Mouse (Mus musculus) CD4-positive helper T cell, adult 2 months (primary cell): ENCODE measurements around the gene Cd6.

ENCODE experiments used
- DNase-seq: peaks from one replicate; pipeline ENCODE4 v3.0.0-alpha.2; 2012; ENCODE audit warnings: low read depth, missing footprints, low spot score

Cd6 gene

GRCm38 (mm10) chr19:10829436-10830175 lies at the start of gene Cd6:
Gene Cd6, minus strand, starts transcription at chr19:10830058.
- DNase-seq = peak; percentile 80

GRCm38 (mm10) chr19:10878201-10878837 lies 48.5 kb upstream of the Cd6 start:
- no peak for DNase-seq

DNA sequence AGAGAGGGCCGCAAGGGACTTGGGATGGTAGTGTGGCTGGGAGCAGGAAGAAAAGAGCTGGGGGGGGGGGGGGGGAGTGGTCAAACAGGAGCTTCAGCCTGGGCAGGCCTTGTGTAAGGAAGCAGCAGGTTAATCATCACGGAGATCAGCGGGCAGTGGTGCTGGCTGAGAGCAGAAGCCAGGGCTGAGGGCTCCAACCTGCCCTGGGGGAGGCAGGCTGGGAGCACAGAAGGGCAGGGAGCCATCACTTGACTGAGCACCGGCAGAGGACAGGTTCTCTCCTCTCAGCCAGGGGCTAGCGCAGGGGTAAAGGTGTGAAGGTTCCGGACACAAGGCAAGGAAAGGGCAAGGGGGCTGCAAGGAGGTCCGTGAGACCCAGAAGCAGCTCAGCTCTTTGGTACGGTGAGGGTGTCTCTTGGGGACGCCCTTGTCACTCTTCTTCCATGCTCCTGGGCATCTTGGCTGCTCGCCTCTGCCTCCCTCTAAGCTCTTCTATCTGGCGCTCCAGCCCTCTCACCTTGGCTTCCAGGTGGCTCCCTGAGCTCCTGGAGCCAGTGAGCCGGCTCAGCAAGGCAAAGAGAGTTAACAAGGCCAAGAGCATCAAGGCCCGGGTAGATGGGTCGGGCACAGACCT lies 41.6 kb upstream of the Cd6 start:
- DNase-seq = no peak

DNA sequence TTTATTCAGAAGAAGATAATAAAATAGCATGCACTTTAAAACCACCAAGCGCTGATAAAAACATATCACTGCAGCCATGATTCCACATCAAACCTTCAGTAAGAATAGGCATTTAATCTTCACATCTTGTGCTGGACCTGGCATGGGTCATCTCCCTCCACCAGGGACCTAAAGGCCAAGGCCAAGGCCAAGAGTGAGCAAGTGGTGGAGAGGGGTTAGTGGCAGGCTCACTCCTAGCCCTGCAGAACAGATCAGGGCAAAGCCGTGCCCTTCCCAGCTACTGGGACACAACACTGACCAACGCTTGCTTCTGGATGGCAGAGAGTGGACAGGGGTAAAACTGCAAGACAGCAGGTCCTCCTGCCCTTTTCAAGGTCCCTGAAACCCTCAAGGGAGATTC lies 40.8 kb upstream of the Cd6 start:
- DNase-seq = no peak

GRCm38 (mm10) chr19:10869886-10870527 lies 40.1 kb upstream of the Cd6 start, which contains the start of gene Tmem132a:
Gene Tmem132a, minus strand, starts transcription at chr19:10869940.
- DNase-seq = no peak

GRCm38 (mm10) chr19:10869241-10869885 lies 39.5 kb upstream of the Cd6 start:
- DNase-seq = peak; percentile 22

DNA sequence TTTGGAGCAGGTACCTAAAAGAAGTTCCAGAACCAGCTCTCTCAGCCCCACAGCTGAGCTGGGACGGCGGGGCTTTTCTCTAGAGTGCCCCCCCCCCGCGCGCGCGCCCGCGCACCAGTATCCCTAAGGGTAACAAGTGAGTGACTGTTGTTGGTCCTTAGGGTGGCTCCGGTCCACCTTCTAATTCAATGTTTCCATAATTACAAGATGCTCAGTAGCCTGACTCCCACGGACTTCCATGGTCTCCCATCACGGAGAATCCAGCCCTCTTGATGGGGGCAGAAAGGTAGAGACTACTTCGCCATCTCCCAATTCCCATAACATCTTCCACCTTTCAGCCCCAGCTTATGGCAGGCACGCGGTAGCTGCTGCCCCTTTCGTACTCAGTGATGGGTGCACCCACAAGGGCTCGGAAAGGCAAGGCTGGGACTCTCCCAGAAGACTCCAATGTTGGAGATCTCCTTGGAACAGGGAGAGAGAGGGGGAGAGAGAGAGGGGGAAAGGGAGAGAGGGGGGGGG lies 38.8 kb upstream of the Cd6 start:
- DNase-seq = no peak

DNA sequence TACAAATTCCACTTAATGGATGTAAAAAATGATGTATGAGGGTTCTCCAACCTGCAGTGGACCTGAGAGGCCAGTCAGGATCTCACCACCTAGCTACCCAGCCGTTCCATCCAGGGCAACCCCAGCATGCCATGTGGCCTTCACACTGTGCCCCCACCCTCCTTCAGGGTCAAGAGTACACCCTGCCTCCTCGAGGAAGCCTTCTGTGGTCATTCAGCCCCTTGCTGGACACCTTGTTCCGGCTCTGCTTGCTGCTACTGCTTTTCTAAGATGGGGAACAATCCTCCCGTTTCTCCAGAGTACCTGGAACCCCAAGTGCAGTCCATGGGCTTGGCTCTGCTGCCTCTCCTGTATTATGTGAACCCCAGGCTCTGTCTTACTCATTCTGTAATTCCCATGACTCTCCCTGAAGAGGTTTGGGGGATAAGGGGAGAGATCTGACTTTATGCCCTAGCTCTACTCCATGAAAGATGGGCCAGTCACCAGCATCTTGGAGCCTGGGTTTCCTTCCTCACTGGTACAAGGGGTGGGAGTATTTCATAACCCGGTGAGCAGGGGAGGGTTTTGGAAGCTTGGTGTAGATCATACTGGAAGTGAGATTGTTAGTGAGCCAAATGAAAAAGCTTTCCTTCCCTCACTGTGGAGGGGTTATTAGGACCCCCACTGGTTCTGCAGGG lies 38.2 kb upstream of the Cd6 start:
- no peak for DNase-seq

GRCm38 (mm10) chr19:10866351-10866750 lies 36.5 kb upstream of the Cd6 start:
- DNase-seq = no peak

GRCm38 (mm10) chr19:10860072-10860497 lies 30.2 kb upstream of the Cd6 start:
- no peak for DNase-seq

GRCm38 (mm10) chr19:10856520-10856919 lies 26.7 kb upstream of the Cd6 start:
- no peak for DNase-seq

DNA sequence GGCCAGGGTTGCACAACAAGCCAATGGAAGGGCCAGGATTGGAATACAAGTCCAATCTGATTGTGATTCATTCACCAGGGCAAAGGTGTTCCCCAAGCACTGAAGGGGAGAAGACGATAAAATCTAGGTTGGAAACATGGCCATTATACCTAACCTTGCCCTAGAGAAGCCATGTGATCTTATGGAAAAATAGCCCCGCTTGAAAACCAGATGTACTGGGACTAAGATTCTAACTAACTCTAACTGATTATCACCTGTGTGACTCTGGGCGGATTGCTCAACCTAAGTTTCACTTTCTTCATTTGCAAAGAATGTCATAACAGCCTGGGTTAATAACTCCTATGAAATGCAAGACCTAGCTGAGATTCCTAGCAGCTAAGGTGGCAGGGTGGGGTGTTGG lies 25.6 kb upstream of the Cd6 start:
- DNase-seq = no peak

DNA sequence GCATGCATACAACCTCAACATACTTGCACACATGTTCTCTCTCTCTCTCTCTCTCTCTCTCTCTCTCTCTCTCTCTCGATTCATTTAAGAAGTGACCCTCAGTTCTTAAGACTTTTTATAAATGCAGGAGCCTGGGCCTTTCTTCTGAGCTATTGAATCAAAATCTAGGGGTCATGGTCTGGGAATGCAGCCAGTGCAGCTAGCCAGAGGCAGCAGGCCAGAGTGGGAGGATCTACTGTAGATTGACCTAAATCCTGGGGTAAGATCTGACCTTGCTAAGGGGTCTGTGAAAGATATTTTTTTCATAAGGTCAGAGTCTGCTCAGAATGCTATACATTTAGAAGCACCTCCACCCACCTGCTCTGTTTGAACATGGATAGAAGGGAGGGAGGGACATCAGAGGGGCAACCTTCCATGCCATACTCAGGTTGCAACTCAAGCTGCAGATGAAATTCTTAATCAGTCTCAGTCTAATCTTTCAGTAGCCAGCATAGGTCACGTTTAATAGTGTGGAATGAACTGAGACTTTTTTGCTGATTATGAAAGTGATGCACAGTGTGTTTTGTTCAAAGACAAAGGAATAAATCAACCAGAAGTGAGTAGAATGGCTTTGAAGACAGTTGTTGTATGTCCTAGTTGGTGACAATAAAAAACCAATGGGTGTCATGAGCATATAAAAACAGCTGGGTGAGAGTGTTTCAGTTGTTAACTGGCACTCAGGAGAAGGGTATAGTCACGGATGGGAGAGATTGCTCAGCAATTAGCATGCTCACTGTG lies 17.6 kb upstream of the Cd6 start:
- DNase-seq = no peak

- DNase-seq = no peak
Measured at GRCm38 (mm10) chr19:10846150-10846549, 16.3 kb upstream of the Cd6 start.

DNA sequence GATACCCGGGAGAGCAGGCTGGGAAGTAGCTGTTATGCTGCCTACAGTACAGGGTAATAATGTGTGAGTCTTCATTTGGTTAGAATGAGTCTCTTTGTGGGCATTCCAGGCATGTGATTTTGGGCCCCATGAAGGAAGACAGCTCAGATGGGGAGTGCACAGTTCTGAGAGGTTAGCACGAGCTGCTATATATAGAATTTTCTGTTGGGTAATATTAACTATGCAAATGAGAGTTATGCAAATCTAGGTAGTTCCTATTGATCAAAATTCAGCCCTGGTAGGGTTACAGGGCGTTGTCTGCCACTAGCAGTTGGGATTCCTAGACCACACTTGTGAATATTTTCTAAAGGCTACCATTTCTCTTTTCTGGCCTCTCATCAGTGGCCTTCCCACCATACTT lies 15.6 kb upstream of the Cd6 start:
- no peak for DNase-seq

- no peak for DNase-seq
Measured at GRCm38 (mm10) chr19:10844206-10844605, 14.3 kb upstream of the Cd6 start.

DNA sequence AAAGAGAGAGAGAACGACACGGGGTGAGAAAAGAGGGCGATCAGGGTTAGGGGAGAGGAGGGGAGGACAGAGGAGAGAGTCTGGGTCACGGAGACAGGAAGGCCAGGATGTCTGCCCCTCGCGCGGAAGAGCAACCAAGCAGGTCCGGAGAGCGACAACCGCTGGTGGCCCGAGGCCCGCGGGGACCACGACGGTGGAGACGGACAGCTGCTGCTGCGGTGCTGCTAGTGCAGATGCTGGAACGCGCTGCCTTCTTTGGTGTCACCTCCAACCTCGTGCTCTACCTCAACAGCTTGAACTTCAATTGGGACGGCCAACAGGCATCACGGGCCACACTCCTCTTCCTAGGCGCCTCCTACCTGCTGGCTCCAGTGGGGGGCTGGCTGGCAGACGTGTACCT lies 13.1 kb upstream of the Cd6 start:
- peak; percentile 21 for DNase-seq

DNA sequence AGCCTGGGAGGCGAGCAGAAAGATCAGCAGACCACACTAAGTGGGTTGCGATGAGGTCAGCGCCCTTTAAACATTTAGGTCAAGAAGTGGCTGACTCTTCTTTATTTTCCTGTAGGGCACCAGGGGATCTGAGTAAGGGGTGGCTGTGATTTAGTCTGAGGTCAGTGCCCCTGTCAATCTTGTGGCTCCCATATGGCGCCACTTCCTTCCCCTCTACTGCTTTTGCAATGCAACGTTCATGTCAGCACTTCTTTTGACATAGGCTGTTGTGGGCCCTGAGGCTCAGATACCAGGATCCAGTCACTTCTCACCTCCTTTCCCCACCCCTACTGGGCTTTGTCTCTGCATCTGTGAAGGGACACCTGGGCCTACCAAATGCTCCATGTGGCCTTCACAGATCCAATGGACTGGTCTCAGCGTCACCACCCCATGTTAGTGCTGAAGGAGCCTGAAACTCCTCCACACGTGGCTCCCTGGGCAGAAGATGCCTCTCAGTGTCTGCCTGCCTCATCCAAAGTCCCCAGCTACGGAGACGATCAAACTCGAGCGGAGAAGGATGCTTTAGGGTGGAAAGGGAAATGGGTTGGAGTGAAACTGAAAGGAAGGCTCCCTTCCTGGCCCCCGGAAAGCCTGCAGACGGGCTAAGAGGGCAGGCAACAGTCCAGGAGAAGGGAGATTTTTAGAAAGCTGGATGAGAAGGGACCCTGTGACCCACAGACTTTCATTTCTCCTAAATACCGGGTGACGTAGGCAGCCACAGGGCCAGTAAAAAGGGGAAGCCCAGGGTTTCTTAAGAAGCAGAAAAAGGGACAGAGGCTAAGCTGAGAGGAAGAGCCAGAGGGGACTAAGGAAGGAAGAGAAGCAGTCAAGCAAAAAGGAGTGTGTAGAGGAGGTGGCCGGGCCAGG lies 12.1 kb upstream of the Cd6 start:
- DNase-seq = peak; percentile 59
